Comparison of ENCODE assay signal across 8 mouse cellular contexts in genomic region chr4:133233285-133233976, GRCm38 (mm10). TPM values are rescaled to one million over a fixed set of nuclear protein-coding genes. Genes with fewer than 3 reads are reported as not detected.
DNase-seq lines count a peak whose midpoint lies in the region; TF ChIP-seq lines count a peak whose summit lies in the region.

No protein-coding gene starts in this region.

- peak; percentile 58 for DNase-seq in adrenal gland, adult 2 months
- DNase-seq in adrenal gland, adult 8-10 months, result no peak
- peak; percentile 56 for DNase-seq in 3T3-L1 (ENCODE audit: low read depth, low spot score)
- no peak for DNase-seq in brain, embryonic 14.5 days (ENCODE audit: low read depth)
- peak; percentile 70 for DNase-seq in kidney, postnatal 14 days
- DNase-seq in thymus, postnatal 10 days (ENCODE audit: low spot score in 2 of 2), result peak; percentile 44 to 74
- no peak for DNase-seq in natural killer cell, adult 2 months (ENCODE audit: low spot score in 2 of 2)
- DNase-seq in frontal cortex, postnatal 36 days (ENCODE audit: low spot score in 2 of 2), result no peak

- peak; percentile 28; the same call in 1 of the 2 replicates for TF ChIP-seq CTCF in brain, embryonic 14.5 days (IDR thresholded peaks at IDR 0.05; ENCODE audit: borderline replicate concordance, extremely low read depth, insufficient read depth, insufficient read length)

- TF ChIP-seq POLR2A in brain, embryonic 14.5 days (IDR thresholded peaks at IDR 0.05; ENCODE audit: borderline replicate concordance, extremely low read depth, insufficient read depth, insufficient read length, poor library complexity, severe bottlenecking), result no peak

RNA-seq across cellular contexts. Expression of gene Map3k6, which starts 7.2 kb away (rescaled TPM):
- 10 to 100 TPM; 22.4 to 22.9 TPM for total RNA-seq in adrenal gland, adult 2 months (2021)
- 17.5 and 17.6 TPM in 2 replicates for polyA plus RNA-seq in adrenal gland, adult 2 months (2012; rRNA removed)
- 10 to 100 TPM; 17.3 to 27.7 (median 19.2) TPM for total RNA-seq in adrenal gland, adult 8-10 months (2022)
- 2.1 and 2.4 TPM in 2 replicates for polyA plus RNA-seq in brain, embryonic 14.5 days (2012; rRNA removed)

RNA-seq across cellular contexts. Expression of gene Gpr3, which starts 21.1 kb away (rescaled TPM):
- total RNA-seq in adrenal gland, adult 2 months (2021), result under 1 TPM; 0.17 to 0.21 TPM
- polyA plus RNA-seq in adrenal gland, adult 2 months (2012; rRNA removed), result 0.49 and 1.1 TPM in 2 replicates
- total RNA-seq in adrenal gland, adult 8-10 months (2022), result under 1 TPM in 1 of 4 experiments, not detected in 3; 0.66 TPM
- 2.7 and 3.1 TPM in 2 replicates for polyA plus RNA-seq in brain, embryonic 14.5 days (2012; rRNA removed)

RNA-seq across cellular contexts. Expression of gene Cd164l2, which starts 21.5 kb away (rescaled TPM):
- 1 to 10 TPM; 1.6 to 4.0 TPM for total RNA-seq in adrenal gland, adult 2 months (2021)
- polyA plus RNA-seq in adrenal gland, adult 2 months (2012; rRNA removed), result 2.5 and 5.6 TPM in 2 replicates
- 1 to 10 TPM in 2 of 4 experiments, under 1 TPM in 2; 0.86 to 1.8 (median 1.4) TPM for total RNA-seq in adrenal gland, adult 8-10 months (2022)
- 0.74 and 0.85 TPM in 2 replicates for polyA plus RNA-seq in brain, embryonic 14.5 days (2012; rRNA removed)

RNA-seq across cellular contexts. Expression of gene Sytl1, which starts 29.5 kb away (rescaled TPM):
- 1 to 10 TPM; 1.4 to 1.9 TPM for total RNA-seq in adrenal gland, adult 2 months (2021)
- polyA plus RNA-seq in adrenal gland, adult 2 months (2012; rRNA removed), result 2.2 and 2.8 TPM in 2 replicates
- total RNA-seq in adrenal gland, adult 8-10 months (2022), result 1 to 10 TPM in 3 of 4 experiments, under 1 TPM in 1; 0.92 to 2.0 (median 1.1) TPM
- polyA plus RNA-seq in brain, embryonic 14.5 days (2012; rRNA removed), result 1.5 and 2.6 TPM in 2 replicates

RNA-seq across cellular contexts. Expression of gene Tmem222, which starts 44.2 kb away (rescaled TPM):
- total RNA-seq in adrenal gland, adult 2 months (2021), result 10 to 100 TPM; 59.7 to 78.2 TPM
- 123 and 125 TPM in 2 replicates for polyA plus RNA-seq in adrenal gland, adult 2 months (2012; rRNA removed)
- total RNA-seq in adrenal gland, adult 8-10 months (2022), result 10 to 100 TPM; 74.7 to 93.2 (median 83.1) TPM
- 120 and 154 TPM in 2 replicates for polyA plus RNA-seq in brain, embryonic 14.5 days (2012; rRNA removed)

Comparison
In these comparisons a context has a peak if more than half of its experiments do, and no peak if none do; other contexts are left out.
1. DNase-seq: peak in adrenal gland, adult 2 months (single experiment), 3T3-L1 (single experiment), kidney, postnatal 14 days (single experiment) and thymus, postnatal 10 days (2 of 2); none in adrenal gland, adult 8-10 months (single experiment), brain, embryonic 14.5 days (single experiment), natural killer cell, adult 2 months (0 of 2) and frontal cortex, postnatal 36 days (0 of 2).